Mouse (Mus musculus): ENCODE results near the gene Zfp536.

The Zfp536 gene

GRCm38 (mm10) chr7:37447523-37447922 is 325.9 kb downstream of the Zfp536 start:
- no peak for DNase-seq

GRCm38 (mm10) chr7:37439912-37440311 is 333.5 kb downstream of the Zfp536 start:
- DNase-seq, result no peak

GRCm38 (mm10) chr7:37439117-37439844 is 334.2 kb downstream of the Zfp536 start:
- no peak for DNase-seq

- no peak for DNase-seq
Measured at GRCm38 (mm10) chr7:37437887-37438286, 335.6 kb downstream of the Zfp536 start.

- no peak for DNase-seq
Measured at GRCm38 (mm10) chr7:37433156-37433555, 340.3 kb downstream of the Zfp536 start.

GRCm38 (mm10) chr7:37431471-37431870 is 342.0 kb downstream of the Zfp536 start:
- no peak for DNase-seq

- DNase-seq, result no peak
Measured at GRCm38 (mm10) chr7:37426061-37426460, 347.4 kb downstream of the Zfp536 start.

- no peak for DNase-seq
Measured at GRCm38 (mm10) chr7:37422966-37423365, 350.5 kb downstream of the Zfp536 start.

All from right cerebral cortex, adult 18-20 months (tissue).